Comparison of ENCODE assay signal across 23 mouse cellular contexts in the genomic region with DNA sequence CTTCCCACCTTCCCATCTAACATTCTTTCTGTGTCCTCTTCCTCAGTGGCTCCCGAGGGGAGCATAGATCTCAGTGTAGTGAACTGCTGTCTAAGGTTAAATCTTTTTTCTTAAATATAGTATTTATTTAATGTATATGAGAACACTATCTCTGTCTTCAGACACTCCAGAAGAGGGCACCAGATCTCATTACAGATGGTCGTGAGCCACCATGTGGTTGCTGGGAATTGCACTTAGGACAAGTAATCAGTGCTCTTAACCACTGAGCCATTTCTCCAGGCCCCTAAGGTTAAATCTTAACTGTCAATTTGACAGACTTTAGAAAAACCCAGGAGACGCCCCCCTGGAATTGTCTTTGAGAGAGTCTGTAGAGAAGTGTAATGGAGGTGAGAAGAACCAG. TPM values are rescaled to one million over a fixed set of nuclear protein-coding genes. Genes with fewer than 3 reads are reported as not detected.
DNase-seq lines count a peak whose midpoint lies in the region; TF ChIP-seq lines count a peak whose summit lies in the region.
"Had no signal": no experiment of that assay in that cellular context is flagged by ENCODE, and none has a peak within 500 bp of the region (broad histone marks: within the 10 kb centered on the region; RNA-seq: fewer than 3 reads in every experiment).

No protein-coding gene starts in this region.

- no peaks in the 10 kb centered on the region for H3K9me3 ChIP-seq in limb, embryonic 10.5 days (replicated peaks)
- H3K9me3 ChIP-seq: forebrain, embryonic 10.5 days; heart, embryonic 10.5 days; hindbrain, embryonic 15.5 days; kidney, embryonic 15.5 days; limb, embryonic 12.5 days; liver, embryonic 13.5 days; neural tube, embryonic 15.5 days; stomach, embryonic 15.5 days had no signal

- H3K27ac ChIP-seq in left cerebral cortex, adult 2 months = no peak overlapping the region
- H3K27ac ChIP-seq in embryonic fibroblast, embryonic 13.5 days (ENCODE audit: insufficient read depth, low read length) = peak overlapping the region; percentile 68; the same call in 1 of the 2 replicates
- H3K27ac ChIP-seq in limb, embryonic 10.5 days = no peak overlapping the region
- H3K27ac ChIP-seq: forebrain, embryonic 10.5 days; gastrocnemius, adult 2 months; heart, embryonic 10.5 days; hindbrain, embryonic 15.5 days; kidney, embryonic 15.5 days; limb, embryonic 12.5 days; liver, embryonic 13.5 days; macrophage; neural tube, embryonic 15.5 days; stomach, embryonic 15.5 days had no signal

- no peaks in the 10 kb centered on the region for H3K27me3 ChIP-seq in C2C12 (ENCODE audit: control insufficient read depth, insufficient read depth, insufficient read length)
- peaks cover 20% of the 10 kb centered on the region for H3K27me3 ChIP-seq in limb, embryonic 10.5 days (ENCODE audit: low read depth, poor library complexity, severe bottlenecking)
- H3K27me3 ChIP-seq: hindbrain, embryonic 15.5 days; kidney, embryonic 15.5 days; stomach, embryonic 15.5 days had no signal

- no peak for TF ChIP-seq POLR2A in embryonic fibroblast, embryonic 13.5 days (IDR thresholded peaks at IDR 0.05; ENCODE audit: low read depth, low read length)

- intact Hi-C loops in left cerebral cortex, adult 2 months (cut with DNase I) = loop anchor here (10.0 kb wide), 1 partner anchor 243 kb away; no protein-coding TSS in a partner anchor
- intact Hi-C loops in left cerebral cortex, postnatal 25 days (cut with DNase I) = no loop called here

- H3K36me3 ChIP-seq in C2C12 (ENCODE audit: control insufficient read depth, insufficient read depth) = no peaks in the 10 kb centered on the region
- no peaks in the 10 kb centered on the region for H3K36me3 ChIP-seq in limb, embryonic 10.5 days
- H3K36me3 ChIP-seq: forebrain, embryonic 10.5 days; heart, embryonic 10.5 days; hindbrain, embryonic 15.5 days; kidney, embryonic 15.5 days; limb, embryonic 12.5 days; liver, embryonic 13.5 days; neural tube, embryonic 15.5 days; stomach, embryonic 15.5 days had no signal

- no peak for DNase-seq in left cerebral cortex, adult 2 months (ENCODE audit: extremely low spot score in 1 of 2, low spot score in 2 of 2)
- no peak for DNase-seq in left cerebral cortex, postnatal 25 days (ENCODE audit: low spot score in 2 of 2)
- DNase-seq in 3T3-L1 (ENCODE audit: low read depth, low spot score) = peak; percentile 63
- no peak for DNase-seq in limb, embryonic 10.5 days (ENCODE audit: low spot score)
- DNase-seq in right cerebral cortex, postnatal 4 days = no peak
- DNase-seq: adrenal gland, postnatal 25 days; cerebellum, adult 9-10 months; gastrocnemius, adult 2 months; kidney, adult 11 months; liver, embryonic 13.5 days; right cerebral cortex, adult 18-20 months; thymus, adult 2 months; thymus, postnatal 4 days had no signal

- WGBS in limb, embryonic 10.5 days = 37% methylated on average over 3 of the region's 3 CpGs

- H3K4me1 ChIP-seq in embryonic fibroblast, embryonic 13.5 days (ENCODE audit: control insufficient read depth, insufficient read depth, low read length) = peaks cover 13% of the 10 kb centered on the region
- peaks cover 18% of the 10 kb centered on the region for H3K4me1 ChIP-seq in limb, embryonic 10.5 days
- H3K4me1 ChIP-seq: limb, embryonic 12.5 days; neural tube, embryonic 15.5 days had no signal

- no peaks in the 10 kb centered on the region for H3K79me3 ChIP-seq in C2C12 (ENCODE audit: low read depth)

- peaks cover 7% of the 10 kb centered on the region for H3K79me2 ChIP-seq in C2C12 (ENCODE audit: control insufficient read depth, insufficient read depth)

- H3K4me3 ChIP-seq in left cerebral cortex, adult 2 months = no peak overlapping the region
- no peak overlapping the region for H3K4me3 ChIP-seq in C2C12 (ENCODE audit: insufficient read depth, poor library complexity, severe bottlenecking)
- no peak overlapping the region for H3K4me3 ChIP-seq in embryonic fibroblast, embryonic 13.5 days (ENCODE audit: insufficient read depth, low read length)
- no peak overlapping the region for H3K4me3 ChIP-seq in limb, embryonic 10.5 days
- H3K4me3 ChIP-seq: forebrain, embryonic 10.5 days; gastrocnemius, adult 2 months; heart, embryonic 10.5 days; hindbrain, embryonic 15.5 days; kidney, embryonic 15.5 days; limb, embryonic 12.5 days; liver, embryonic 13.5 days; neural tube, embryonic 15.5 days; stomach, embryonic 15.5 days had no signal

- TF ChIP-seq CTCF in left cerebral cortex, adult 2 months (IDR thresholded peaks at IDR 0.05) = peak; percentile 20
- TF ChIP-seq CTCF in C2C12 (IDR thresholded peaks at IDR 0.05; ENCODE audit: control insufficient read depth, insufficient read depth, insufficient read length) = no peak
- no peak for TF ChIP-seq CTCF in embryonic fibroblast, embryonic 13.5 days (IDR thresholded peaks at IDR 0.05; ENCODE audit: borderline replicate concordance, insufficient read depth, low read length)

- peak overlapping the region; percentile 42 for H3ac ChIP-seq in C2C12 (ENCODE audit: control insufficient read depth, insufficient read length, low read depth)

TF ChIP-seq in C2C12, 6 proteins besides CTCF, POLR2A, EP300 and RAD21:
- TF ChIP-seq MYOG (IDR thresholded peaks at IDR 0.05; ENCODE audit: control insufficient read depth, extremely low read depth, insufficient read length) (no peak), MAX (IDR thresholded peaks at IDR 0.05) (peak; percentile 69), MYOD1 (IDR thresholded peaks at IDR 0.05; ENCODE audit: control insufficient read depth, insufficient read length, low read depth) (no peak), CEBPB (IDR thresholded peaks at IDR 0.05; ENCODE audit: low read depth) (no peak), USF1 (IDR thresholded peaks at IDR 0.05; ENCODE audit: low read depth) (no peak), FOSL1 (IDR thresholded peaks at IDR 0.05; ENCODE audit: insufficient read depth, low read length, poor library complexity, severe bottlenecking) (no peak)

RNA-seq across cellular contexts. Expression of a gene that starts 0.7 kb away (rescaled TPM):
- 10 to 100 TPM; 76.9 to 83.4 TPM for total RNA-seq in left cerebral cortex, adult 2 months (2021)
- 10 to 100 TPM; 66.3 to 69.1 TPM for total RNA-seq in left cerebral cortex, postnatal 25 days (2021)
- polyA plus RNA-seq in C2C12 (2012; fragmentation: generic; extraction: Trizol) = 45.9 TPM
- 65.3 and 67.2 TPM in 2 replicates for polyA plus RNA-seq in embryonic fibroblast, embryonic 13.5 days (2011; ENCODE audit: insufficient read length, low read depth, missing spikeins)
- polyA plus RNA-seq in limb, embryonic 10.5 days (2016; fragmentation: Nextera tagmentation; extraction: Ambion mirVana) = 53.2 and 55.1 TPM in 2 replicates

RNA-seq across cellular contexts. Expression of a gene that starts 27.4 kb away (rescaled TPM):
- total RNA-seq in left cerebral cortex, adult 2 months (2021) = 10 to 100 TPM; 84.9 to 86.0 TPM
- 100 to 1,000 TPM in 1 of 2 experiments, 10 to 100 TPM in 1; 87.8 to 101 TPM for total RNA-seq in left cerebral cortex, postnatal 25 days (2021)
- 83.6 TPM for polyA plus RNA-seq in C2C12 (2012; fragmentation: generic; extraction: Trizol)
- 53.4 and 63.8 TPM in 2 replicates for polyA plus RNA-seq in embryonic fibroblast, embryonic 13.5 days (2011; ENCODE audit: insufficient read length, low read depth, missing spikeins)
- 70.4 and 81.3 TPM in 2 replicates for polyA plus RNA-seq in limb, embryonic 10.5 days (2016; fragmentation: Nextera tagmentation; extraction: Ambion mirVana)
